Mouse (Mus musculus): ENCODE results near the gene Ghitm. TPM values are rescaled to one million over a fixed set of nuclear protein-coding genes. Genes with fewer than 3 reads are reported as not detected.
"Not testable (repeated sequence)": the region's sequence is repeated elsewhere in the genome, so short reads cannot be mapped to it uniquely, and the experiment has no call there.

The Ghitm gene
- 100 to 1,000 TPM; 427 to 437 TPM for total RNA-seq (2021)
- long read RNA-seq, transcript Ghitm-202 (9 exons, 3,188 nt): major isoform, 448 of 583 reads
- long read RNA-seq, transcript Ghitm-201 (9 exons, 2,573 nt): minor isoform, 30 of 583 reads
- long read RNA-seq, partial matches to known transcripts: 63 of 583 reads
- long read RNA-seq, other reads (novel, unspliced or antisense): 42 of 583 reads

GRCm38 (mm10) chr14:37135127-37135593, at the start of gene Ghitm:
Gene Ghitm (minus strand): TSS chr14:37135272.
- DNase-seq (ENCODE audit: low spot score in 2 of 2): peak; percentile 97 to 99

DNA sequence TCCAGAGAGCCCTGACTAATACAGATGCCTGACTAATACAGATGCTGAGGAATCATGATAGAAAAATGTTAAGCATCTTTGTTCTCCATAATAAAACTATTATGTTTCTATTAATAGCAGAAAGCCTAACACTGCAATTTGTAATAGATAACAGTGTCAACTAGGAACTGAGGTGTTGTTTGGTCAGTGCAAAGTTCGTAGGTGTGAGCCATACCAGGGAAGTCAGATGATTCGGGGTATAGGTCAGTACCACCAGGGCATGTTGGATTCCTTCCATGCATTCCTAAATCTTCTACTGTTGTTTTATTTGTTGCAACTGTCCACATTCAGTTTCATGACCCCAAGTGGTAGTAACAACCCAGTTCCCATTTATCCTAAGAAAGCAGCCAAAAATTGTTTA, 49.8 kb upstream of the Ghitm start:
- no peak for DNase-seq (ENCODE audit: low spot score in 2 of 2)

- DNase-seq (ENCODE audit: low spot score in 2 of 2): no peak
Measured at GRCm38 (mm10) chr14:37174484-37174883, 39.4 kb upstream of the Ghitm start.

DNA sequence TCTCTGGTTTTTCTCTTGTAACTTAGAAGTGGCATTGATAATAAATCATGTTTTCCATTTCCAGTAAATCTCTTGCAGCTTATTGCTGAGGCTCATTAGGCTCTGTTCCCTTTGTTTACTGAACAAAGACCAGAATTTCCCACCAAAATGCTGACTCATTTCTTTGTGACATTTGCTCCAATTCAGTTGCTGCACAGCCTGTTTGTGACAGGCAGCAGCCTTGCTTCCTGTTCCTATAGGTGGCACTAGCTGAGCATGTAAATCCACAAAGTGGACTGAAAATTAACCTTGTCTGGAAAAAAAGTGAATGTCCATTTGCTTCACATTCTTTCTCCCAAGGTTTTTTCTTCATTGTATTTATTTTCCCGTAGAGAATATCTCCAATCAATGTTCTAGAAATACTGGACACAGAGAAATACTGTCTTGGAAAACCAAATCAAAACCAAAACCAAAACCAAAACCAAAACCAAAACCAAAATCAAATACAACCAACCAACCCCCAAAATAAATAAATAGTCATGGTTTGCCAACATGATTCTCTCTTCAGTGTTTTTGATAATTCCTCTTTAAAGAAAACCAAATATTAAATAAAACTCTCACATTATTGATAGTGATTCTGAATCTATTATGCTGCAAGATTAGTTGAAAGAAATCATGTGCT, 30.3 kb upstream of the Ghitm start:
- peak; percentile 16 to 48 for DNase-seq (ENCODE audit: low spot score in 2 of 2)

DNA sequence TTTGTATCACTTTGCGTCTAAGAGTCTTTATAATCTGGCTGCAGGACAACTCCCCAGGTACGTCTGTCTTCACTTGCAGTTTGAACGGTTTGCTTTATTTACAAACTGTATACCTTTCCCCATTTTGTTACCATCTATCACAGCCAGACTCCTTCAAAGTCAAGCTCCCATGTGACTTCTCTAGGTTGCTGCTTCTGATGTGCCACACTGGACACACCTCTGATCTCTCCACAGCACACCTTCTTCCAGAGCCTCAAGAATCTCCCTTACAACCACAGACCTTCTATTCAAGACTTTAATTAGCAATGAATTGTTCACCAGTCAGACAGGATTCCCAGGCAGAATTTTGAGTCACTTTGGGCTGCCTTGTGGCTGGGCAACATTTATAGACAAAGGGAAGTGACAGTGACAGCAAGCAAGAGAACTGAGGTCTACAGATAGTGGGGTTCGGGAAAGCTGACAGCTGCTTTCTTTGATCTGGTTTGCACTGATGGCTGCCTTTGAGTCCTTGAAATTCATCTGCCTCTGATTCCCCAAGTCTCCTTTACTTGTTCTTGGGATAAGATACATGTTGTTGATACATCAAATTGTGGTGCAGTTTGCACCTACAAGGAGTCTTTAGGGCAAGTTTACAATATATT, 29.4 kb upstream of the Ghitm start:
- no peak for DNase-seq (ENCODE audit: low spot score in 2 of 2)

DNA sequence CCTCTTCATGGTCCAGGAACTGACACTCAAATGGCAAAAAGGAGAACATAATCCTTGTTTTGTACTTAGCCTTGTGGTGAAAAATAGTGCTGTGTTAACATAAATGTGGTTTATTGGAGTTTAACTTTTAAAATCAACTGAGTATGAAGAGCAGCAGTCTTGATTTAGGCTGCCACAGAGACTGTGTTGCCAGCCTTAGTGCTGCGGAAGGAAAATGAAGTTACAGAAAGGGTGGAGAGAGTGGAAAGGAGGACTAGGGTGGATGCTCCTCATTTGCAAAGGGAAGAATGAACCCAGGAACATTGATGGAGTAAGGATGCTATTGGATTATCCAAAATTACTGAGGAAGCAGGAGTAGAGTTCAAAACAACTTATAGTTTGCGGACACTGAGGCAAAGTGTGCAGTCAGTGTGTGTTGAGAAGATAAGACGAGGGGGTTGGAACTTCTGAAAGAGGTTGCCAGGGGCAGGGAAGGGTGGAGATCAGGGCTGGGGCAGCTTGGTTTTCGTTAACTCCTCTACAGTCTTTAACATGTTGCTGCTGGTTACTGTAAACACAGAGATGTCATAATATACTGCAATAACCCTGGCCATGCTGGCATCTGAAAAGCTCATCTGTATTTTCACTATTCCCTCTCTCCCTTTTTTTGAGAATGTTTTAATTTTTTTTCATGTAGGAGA, 28.3 kb upstream of the Ghitm start:
- DNase-seq (ENCODE audit: low spot score in 2 of 2): no peak

- no peak for DNase-seq (ENCODE audit: low spot score in 2 of 2)
Measured at GRCm38 (mm10) chr14:37154391-37154790, 19.3 kb upstream of the Ghitm start.

DNA sequence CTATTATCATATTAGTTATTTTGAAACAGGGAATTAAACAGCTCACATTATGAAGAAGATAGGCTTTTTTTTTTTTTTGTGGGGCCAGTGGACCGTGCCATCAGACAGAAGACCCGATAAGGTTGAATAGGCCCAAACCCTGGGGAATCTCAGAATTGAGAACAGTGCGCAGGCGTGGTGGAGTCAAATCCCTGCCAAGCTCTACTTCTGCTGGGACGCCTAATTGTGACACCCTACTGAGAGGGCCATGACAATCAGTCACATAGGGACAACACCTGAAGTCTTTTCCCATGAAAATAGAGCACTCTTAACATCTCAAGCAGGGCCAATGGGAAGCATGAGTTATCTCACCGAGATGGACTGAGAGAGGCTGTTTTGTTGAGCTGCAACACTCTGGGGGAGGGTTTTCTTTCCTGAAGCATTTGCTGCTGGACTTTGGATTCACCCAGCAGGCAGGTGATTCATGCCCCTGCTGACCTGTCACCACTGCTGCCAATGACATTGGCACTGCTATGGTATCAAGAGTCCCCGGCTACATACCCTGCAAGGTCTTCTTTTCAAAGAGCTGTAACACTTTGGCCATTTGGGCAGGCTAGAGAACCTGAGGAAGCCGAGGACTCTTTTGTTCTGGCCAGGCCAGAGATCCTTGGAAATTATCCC, 4.1 kb upstream of the Ghitm start:
- DNase-seq (ENCODE audit: low spot score in 2 of 2): no peak

- DNase-seq (ENCODE audit: low spot score in 2 of 2): not testable (repeated sequence)
Measured at GRCm38 (mm10) chr14:37137596-37137995, 2.5 kb upstream of the Ghitm start.

GRCm38 (mm10) chr14:37136110-37136509, 1.0 kb upstream of the Ghitm start:
- DNase-seq (ENCODE audit: low spot score in 2 of 2): no peak

DNA sequence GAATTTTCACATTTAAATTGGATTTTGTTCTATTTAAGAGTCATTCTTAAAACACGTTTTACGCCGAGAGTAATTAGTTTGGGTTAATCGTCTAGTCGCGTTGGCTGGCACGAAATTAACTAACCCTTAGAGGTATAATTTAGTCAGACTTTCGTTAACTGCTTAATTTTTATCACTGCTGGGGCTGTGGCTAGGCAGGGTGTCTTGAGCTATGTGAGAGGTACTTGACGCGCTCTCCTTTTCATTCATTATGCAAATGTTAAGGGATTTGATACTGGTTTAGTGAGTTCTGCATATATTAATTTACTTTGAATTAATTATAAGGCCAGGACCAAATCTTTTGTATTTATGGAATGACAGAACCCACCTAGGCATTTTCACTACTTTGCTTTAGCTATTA, 599 bp upstream of the Ghitm start:
- DNase-seq (ENCODE audit: low spot score in 2 of 2): no peak

- no peak for DNase-seq (ENCODE audit: low spot score in 2 of 2)
Measured at GRCm38 (mm10) chr14:37134304-37135126, 557 bp downstream of the Ghitm start.

GRCm38 (mm10) chr14:37127652-37128051, 7.4 kb downstream of the Ghitm start:
- peak in 1 of 2 experiments; percentile 67 for DNase-seq (ENCODE audit: low spot score in 2 of 2)

DNA sequence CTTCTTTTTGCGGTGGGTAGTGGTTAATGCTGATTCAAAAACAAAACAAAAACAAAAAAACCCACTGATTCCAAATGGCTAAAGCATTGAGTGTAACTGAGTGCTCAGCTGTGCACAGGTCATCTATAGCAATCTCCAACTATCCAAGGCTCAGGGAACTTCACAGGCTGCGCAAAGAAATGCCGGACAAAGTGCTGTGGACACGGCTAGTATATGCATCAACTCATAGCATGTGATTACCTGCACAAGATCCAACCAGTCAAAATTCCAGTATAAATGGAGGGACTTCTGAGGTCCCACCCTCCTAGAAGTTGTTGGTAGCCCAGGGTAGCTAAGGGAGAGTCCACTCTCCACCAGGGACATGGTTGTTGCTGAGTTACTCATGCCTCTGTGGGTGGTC, 15.8 kb downstream of the Ghitm start:
- no peak for DNase-seq (ENCODE audit: low spot score in 2 of 2)

DNA sequence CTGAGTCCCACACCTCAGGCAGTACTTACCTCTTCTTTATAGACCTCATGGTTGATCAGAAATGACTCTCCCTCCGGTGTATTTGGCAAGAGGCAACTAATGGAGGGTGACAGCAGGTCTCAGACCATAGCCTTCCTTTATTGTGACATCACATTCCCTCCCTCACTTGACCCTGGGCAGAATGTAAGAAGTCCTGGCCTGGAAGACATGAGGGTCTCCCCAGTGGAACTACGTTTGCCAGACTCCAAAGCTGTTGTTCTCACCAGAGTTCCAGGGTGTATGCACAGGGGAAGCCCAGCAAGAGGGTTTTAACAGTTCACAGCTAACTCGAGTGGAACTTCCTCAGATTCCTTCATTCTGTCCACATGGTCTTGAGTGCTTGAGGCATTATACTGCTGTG, 21.1 kb downstream of the Ghitm start, which contains the start of gene 2610528A11Rik:
Gene 2610528A11Rik, minus strand, starts transcription at position 101 of the 400 bp plus-strand sequence.
- DNase-seq (ENCODE audit: low spot score in 2 of 2): no peak

DNA sequence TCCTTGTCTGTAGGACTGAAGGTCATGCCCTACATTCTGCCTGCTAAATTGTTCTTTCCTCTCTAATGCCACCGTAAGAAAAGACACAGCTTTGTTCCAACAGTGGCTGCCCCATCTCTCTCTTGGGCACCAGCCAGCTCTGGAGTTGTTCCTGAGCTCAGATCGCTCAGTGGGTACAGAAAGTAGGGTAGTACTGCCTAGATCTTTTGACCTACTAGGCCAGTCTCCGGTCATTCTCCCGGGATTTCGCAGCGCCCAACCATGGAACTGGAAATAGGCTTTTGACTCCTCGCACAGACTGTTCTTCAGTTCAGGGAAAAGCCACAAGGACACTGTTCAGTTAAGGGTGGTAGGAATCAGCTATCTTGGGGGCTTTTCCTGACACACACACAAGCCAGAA, 22.1 kb downstream of the Ghitm start:
- DNase-seq (ENCODE audit: low spot score in 2 of 2): no peak

- no peak for DNase-seq (ENCODE audit: low spot score in 2 of 2)
Measured at GRCm38 (mm10) chr14:37111371-37111770, 23.7 kb downstream of the Ghitm start.

GRCm38 (mm10) chr14:37110456-37110855, 24.6 kb downstream of the Ghitm start:
- DNase-seq (ENCODE audit: low spot score in 2 of 2): no peak

- no peak for DNase-seq (ENCODE audit: low spot score in 2 of 2)
Measured at GRCm38 (mm10) chr14:37109975-37110374, 25.1 kb downstream of the Ghitm start.

DNA sequence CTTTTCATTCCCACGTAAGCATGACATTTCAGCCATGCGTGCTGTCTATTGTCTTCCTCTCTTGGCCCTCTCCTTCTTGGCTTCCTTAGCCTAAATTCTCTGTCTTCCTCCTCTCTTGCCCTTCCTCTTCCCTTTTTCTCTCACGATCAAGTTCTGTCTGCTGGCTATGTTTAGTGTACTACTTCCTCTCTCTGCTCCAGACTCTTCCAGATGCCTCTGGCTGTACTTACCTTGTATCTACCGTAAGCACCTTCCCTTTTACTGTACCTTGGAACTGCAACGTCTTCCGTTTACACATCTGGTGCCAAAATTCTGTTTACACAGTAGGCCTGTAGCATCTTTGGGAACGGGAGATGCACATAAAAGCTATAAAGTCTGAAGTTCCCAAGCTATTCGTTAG, 25.6 kb downstream of the Ghitm start:
- no peak for DNase-seq (ENCODE audit: low spot score in 2 of 2)
